Mouse (Mus musculus) myocyte (in vitro differentiated cells): ENCODE measurements around the gene Anks1b.

Source experiments
- POLR2A ChIP-seq: IDR thresholded peaks from one replicate; pipeline ENCODE4 v1.6.1; 2011; ENCODE audit warnings: low read depth, mild to moderate bottlenecking, control low read depth, moderate library complexity; ENCODE audit not compliant: insufficient read length
- REST ChIP-seq: IDR thresholded peaks from one replicate; pipeline ENCODE4 v1.6.1; 2011; ENCODE audit warnings: mild to moderate bottlenecking, control low read depth, moderate library complexity; ENCODE audit not compliant: insufficient read depth, insufficient read length

DNA sequence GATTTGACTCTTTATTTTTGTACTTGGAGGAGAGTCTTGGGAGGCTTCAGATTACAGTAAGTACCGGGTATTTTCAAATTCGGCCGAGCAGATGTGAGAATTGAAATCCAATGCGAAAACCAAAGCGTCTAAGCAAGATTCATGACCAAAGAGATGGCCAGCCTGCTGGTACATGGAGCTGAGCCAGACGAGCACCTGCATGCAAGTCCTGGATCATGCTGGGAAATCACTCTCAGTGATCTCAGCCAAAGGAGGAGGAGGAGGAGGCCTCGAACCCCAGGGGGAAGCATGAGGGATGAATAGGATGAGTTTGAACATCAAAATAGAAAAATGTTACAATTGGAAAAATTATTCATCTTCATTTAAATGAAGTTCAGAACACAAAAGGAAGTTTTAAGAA lies 1087.1 kb downstream of the Anks1b start:
- no peak for TF ChIP-seq POLR2A
- no peak for TF ChIP-seq REST
